Mouse (Mus musculus) liver, postnatal 0 days (tissue): ENCODE data around the gene Gm340.

Experiments
- CTCF ChIP-seq: sonication (generic); IDR thresholded peaks from 2 replicates; pipeline ENCODE4 v1.5.1; 2016; ENCODE audit warnings: antibody characterized with exemption, low read depth
- EP300 ChIP-seq: IDR thresholded peaks from 2 replicates; pipeline ENCODE4 v1.6.1; 2016; ENCODE audit warnings: antibody characterized with exemption, low read depth, mild to moderate bottlenecking

DNA sequence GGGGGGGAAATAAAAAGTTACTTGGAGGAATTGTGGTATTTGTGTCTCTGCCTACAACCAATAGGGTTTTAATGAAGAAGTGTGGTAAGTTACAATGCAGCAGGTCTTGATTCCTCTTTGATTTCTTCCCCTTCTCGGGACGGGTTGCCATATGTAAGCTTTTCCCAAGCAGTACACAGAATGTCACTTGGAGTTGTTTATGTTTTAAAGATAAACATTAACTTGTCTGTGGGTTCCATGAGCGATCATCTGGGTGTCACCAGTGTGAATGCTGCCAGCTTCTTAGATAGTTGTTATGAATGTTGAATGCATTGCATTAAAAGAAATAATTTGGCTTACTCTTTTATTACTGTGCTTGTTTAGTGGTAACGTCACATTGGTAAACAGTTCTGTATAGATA lies 24.7 kb upstream of the Gm340 start:
- TF ChIP-seq CTCF, result no peak
- no peak for TF ChIP-seq EP300
